Mouse (Mus musculus): ENCODE data around the gene Smoc1.
A peak's percentile ranks its signal among the peaks of the same experiment; 100 is the strongest.

Gene Smoc1

DNA sequence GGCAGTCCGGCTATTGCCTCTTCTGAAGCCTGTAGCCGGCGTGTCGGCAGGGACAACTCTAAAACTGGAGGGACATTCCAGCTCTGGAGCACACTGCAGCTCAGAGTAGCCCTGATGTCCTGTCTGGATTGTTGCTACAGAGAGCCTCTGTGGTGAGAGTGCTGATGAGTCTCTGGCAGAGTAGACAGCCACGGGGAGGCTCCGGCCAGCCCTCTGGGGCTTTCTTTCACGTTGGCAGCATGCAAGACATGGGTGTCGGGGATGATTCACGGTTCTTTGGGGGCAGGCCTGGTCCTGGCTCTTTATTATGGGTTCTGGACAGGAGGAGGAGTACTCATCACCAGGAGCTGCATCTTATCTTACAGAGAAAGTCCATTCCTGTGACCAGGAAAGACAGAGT is 140.5 kb downstream of the Smoc1 start:
- no peak for DNase-seq (ENCODE audit: low spot score)

DNA sequence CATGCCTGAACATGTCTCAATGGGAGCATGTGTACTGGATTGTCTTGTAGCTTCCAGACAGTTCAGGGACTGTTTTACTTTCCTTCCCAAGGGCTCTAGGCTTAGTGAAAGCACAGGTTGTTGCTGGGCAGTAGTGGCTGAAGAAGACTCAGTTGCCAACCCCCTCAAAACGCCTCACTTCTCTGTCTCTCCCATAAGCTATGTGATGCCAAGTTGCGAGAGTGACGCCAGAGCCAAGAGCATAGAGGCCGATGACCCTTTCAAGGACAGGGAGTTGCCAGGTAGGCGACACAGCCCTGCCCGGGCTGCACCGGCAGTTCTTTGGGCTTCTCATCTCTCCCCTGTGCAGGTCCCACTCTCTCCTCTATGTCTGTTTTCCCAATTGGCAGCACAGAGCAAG is 141.4 kb downstream of the Smoc1 start:
- no peak for DNase-seq (ENCODE audit: low spot score)

GRCm38 (mm10) chr12:81168494-81168893 is 141.9 kb downstream of the Smoc1 start:
- DNase-seq (ENCODE audit: low spot score) = no peak

GRCm38 (mm10) chr12:81170076-81170475 is 143.5 kb downstream of the Smoc1 start:
- no peak for DNase-seq (ENCODE audit: low spot score)

DNA sequence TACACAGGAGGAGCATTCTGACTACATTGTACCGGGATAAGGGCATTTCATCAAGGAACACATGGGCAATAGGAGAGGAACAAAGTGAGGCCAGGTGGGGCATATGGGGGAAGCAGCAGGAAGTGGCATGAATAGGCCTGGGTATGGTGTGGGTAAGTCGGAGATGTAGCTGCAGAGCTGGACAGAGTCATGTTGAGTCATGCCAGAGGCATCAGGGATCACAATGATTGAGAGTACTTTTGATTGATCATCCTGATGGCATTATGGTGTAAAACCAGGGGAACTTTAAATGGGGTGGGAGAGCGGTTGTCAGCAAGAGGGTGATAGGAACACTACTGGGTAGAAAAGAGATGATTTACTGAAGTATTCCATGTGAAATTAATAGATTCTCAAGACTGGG is 146.4 kb downstream of the Smoc1 start:
- DNase-seq (ENCODE audit: low spot score) = no peak

DNA sequence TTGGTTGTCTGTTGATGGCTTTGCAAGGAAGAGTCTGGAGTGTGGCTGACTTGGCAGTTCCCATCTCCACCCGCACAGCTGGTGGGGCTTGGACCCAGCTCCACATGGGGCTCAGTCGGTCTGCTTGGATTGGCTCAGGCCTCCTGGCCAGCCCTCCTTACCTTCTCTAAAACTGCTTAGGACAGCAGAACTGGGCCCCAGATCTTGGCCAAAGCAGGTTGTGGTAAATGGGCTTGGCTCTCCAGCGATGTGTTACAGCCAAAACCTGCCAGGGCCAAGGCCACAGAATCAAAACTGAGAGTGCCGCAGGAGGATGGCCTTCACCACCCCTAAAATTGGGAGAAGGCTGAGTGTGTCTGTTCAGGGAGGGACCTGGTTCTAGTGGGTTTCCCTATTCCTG is 147.3 kb downstream of the Smoc1 start:
- no peak for DNase-seq (ENCODE audit: low spot score)

DNA sequence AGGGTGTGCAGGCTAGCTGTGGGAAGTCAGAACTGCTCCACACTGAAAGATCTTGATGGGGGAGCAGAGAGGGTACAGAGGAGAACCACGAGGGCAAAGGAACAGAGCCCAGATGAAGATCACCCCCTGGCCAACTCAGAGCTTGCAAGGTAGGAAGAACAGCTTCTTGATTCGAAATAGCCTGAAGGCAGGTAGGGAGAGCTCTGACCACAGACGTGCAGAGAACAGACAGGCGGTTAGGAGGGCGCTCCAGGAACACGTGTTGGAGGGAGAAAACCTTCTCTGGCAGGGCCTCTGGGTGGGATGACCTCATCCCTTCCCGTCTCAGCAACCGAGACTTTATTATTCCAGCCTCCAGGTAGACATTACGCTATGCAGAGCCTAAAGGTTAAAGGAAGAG is 148.6 kb downstream of the Smoc1 start:
- DNase-seq (ENCODE audit: low spot score) = no peak

GRCm38 (mm10) chr12:81182073-81182472 is 155.5 kb downstream of the Smoc1 start:
- peak; percentile 58 for DNase-seq (ENCODE audit: low spot score)

GRCm38 (mm10) chr12:81184967-81185366 is 158.4 kb downstream of the Smoc1 start:
- DNase-seq (ENCODE audit: low spot score) = no peak

DNA sequence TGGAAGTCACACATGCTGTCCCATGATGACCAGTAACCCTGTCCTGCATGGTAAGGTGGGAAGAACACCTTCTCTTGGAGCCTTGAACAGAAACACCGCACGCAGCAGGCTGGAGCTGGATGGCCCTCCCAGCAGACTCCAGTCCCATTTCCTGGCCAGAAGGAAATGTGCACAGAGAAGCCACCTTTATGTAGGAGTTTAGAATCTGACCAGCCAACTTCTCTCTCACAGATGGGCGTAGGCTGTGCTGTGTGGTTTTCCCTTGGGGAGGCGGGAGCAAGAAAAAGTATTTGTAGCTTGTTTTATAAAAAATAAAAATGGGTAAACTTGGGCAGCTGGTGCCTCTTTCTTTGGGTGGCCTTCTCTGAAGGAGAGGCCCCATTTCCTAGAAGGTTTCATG is 159.5 kb downstream of the Smoc1 start:
- DNase-seq (ENCODE audit: low spot score) = no peak

DNA sequence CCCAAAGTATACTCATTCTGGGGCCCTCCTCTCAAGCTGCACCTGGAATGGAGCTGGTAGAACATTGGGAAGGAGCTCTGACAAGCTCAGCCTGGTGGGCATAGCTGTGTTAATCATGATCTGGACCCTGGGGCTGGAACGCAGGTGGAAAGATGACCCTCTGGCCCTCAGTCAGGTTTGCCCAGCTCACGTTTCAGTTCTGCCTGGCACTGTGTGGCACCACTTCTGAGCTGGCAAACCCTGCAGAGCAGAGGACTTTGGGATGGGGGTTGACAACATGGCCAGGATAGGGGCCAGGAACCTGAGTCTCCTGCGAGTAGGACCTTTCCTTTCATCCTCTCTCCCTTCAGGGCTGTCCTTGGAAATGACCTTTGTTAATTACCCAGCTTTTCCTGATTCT is 160.1 kb downstream of the Smoc1 start:
- no peak for DNase-seq (ENCODE audit: low spot score)

- DNase-seq (ENCODE audit: low spot score) = no peak
Measured at GRCm38 (mm10) chr12:81188423-81188822, 161.8 kb downstream of the Smoc1 start.

GRCm38 (mm10) chr12:81188996-81189395 is 162.4 kb downstream of the Smoc1 start:
- DNase-seq (ENCODE audit: low spot score) = no peak

DNA sequence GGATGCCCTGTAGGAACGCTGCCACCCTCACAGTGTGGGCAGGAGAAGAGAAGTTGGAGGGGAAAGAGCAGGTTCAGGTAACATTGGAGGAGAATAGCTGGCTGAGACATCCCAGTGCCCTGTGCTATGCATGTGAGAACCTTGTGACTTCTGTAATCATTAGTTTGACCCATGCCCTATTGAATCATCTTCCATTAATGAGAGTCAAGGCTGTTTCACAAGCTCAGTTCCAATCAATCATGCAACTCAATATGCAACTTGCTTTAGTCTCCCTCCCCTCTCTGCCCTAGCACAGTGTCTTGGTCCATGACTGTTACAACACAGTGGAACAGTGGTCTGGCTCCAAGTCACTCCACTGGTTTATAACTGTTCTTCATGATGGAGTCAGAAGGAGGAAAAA is 163.0 kb downstream of the Smoc1 start:
- no peak for DNase-seq (ENCODE audit: low spot score)

DNA sequence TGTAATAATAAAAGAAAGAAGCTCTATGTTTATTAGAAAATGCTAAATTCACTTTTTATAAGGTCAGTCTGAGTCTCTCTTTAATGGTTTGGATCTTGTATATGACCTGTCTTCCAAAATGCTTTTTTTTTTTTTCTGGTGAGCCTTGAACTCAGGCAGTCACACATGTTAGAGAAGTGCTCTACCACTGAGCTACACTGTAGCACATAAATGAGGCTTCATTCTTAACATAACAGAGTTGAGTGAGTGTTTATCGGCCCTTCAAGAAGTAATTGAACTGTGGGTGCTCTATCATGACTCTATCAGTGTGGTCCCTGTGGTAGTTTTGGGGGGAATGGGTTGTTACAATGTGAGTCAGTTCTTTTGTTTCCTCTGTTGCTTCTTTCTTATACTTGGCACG is 167.4 kb downstream of the Smoc1 start:
- DNase-seq (ENCODE audit: low spot score) = no peak

DNA sequence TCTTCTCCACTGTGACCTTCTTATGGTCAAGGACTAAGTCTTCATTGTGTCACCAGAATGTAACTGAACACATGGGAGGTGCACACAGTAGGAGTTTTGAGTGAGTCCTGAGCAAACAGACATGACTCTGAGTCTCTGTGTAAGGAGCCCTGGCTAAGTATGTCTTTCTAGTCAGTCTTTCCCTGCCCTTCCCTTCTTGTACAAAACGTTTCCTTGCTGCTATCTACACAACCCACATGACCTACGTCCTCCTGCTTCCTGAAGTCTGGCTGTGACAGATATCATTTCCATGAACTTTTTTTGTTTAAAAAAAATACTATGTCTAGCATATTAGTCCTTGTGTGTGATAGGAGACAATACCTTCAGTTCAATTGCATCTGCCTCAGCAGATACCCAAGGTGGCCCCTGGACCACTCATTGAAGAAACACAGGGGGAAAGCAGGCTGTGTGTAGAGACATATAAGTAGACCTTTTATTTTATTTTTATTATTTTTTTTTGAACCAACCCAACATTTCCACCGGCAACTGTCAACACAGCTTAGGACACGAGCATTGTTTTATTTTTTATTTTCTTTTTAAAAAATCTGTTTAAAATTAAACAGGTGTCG is 171.0 kb downstream of the Smoc1 start:
- no peak for DNase-seq (ENCODE audit: low spot score)

DNA sequence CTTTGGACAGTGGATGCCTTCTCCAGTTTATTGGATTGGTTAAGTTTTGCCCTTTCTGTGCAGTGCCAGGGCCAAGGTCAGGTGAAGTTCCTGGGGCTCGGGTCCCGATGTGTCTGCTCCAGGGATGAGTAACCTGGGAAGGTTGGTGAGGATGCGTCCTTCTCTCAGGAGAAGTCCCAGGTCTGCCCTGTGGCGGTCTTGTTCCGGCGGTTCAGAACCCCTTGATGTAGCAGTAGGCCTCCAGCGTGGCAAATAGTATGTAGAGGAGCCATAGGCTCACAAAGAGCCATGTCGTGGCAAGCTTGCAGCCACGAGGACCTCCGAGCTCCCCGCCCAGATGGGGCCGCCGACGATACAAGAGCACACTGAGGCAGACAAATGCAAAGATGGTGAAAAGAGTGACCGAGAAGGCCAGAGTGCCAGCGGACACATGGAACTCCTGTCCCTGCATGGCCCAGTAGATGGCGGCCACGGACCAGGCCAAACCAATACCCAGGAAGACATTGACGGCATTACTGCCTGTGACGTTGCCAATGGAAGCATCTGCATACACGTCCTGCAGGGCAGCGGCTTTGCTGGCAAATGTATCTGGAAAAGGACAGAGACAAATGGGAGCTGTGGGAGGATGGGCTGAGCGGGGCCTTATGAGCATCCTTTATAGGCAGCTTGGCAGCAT is 172.8 kb downstream of the Smoc1 start:
- DNase-seq (ENCODE audit: low spot score) = peak; percentile 17

DNA sequence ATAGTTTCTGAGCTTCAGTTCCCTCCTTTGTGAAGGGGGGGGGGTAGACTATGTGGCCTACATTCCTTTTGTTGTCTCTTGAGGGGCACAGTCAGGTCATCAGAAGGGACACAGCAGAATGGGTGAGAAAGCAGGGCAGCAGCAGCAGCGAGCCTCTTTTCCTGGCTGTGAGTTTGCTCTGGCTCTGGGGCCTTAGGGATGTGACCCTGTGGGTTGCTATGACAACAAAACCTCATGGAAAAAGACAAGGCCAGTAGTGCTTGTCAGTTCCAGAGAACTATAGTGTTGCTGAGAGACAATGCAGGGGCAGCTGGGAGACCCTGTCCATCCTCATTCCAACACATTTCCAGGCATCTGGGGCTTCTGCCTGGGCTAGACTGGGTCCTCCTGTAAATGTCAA is 176.6 kb downstream of the Smoc1 start:
- no peak for DNase-seq (ENCODE audit: low spot score)

DNA sequence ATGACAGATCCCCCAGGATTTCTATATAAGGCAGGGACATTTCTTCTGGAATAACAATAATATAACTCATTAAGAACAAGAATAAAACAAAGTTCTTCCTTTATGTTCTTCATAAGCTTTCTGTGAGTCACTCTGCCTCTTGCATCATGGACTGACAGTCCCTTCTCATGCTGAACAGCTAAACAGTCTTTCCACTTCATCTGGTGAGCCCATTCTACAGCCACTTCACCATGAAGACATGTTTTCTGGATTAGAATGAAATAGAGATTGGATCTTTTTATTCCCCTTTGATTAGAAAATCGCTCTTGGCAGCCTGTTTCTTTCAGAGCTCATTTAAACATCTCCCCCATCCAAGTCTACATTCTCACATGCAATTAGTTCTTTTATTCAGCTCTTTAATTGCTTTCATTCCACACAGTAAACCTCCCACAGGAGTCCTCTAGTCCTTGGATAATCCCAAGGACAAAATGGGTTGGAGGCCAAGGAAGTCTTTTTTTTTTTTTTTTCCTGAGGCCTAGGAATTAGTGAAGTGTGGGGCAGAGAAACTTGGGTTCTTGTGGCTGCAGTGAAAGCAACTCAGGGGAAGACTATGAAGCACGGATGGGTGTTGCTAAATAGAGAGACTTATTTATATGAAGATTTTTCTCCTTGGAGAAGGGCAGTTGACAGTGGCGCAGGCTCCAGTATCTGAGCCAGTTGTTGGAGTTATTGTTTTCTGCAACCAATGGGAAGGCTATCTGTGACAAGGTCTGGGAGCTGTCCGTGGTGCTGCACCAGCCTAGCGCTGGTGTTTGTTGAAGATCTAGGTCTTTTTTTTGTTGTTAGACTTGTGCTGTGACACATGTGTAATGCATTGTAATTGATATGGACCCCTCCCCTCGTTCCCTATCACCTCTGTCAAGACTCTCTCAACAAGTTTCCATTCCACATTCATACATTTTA is 179.3 kb downstream of the Smoc1 start:
- peak; percentile 21 for DNase-seq (ENCODE audit: low spot score)

DNA sequence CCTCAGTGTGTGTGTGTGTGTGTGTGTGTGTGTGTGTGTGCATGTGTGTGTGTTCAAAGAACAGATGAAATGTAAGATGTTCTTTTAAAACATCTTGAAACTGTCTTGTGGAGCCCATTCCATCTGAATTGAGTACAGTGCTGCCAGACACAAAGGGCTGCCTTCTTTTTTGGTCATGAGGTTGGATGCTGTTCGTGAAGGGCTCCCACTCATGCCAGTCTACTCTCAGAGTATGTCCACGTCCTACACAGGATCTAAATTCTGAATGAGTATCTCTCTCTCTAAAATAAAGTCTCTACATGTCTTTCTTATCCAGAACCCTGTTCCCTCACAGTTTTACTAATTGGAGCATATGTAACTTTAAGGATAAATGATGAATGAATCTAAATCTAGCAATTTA is 182.0 kb downstream of the Smoc1 start:
- no peak for DNase-seq (ENCODE audit: low spot score)

GRCm38 (mm10) chr12:81219339-81219738 is 192.7 kb downstream of the Smoc1 start:
- DNase-seq (ENCODE audit: low spot score) = no peak

- DNase-seq (ENCODE audit: low spot score) = no peak
Measured at GRCm38 (mm10) chr12:81223276-81223675, 196.7 kb downstream of the Smoc1 start.

DNA sequence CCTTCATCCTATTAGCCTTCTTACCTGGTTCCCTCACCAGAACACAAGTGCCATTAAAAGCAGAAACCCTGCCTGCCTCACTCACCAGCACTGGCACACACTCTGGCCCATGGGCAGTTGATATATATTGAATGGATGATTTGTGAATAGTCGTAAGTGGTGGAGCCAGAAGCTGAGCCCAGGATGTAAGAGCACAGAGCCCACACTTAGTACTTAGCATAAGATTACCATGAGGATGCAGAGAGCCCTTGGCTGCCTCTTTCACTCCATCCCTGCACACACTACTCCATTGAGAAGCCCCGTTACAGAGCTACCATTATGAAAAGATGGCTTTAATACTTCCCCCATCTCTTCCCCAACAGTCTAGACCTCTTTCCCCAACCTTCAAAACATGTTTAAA is 198.2 kb downstream of the Smoc1 start:
- DNase-seq (ENCODE audit: low spot score) = no peak
